Mouse (Mus musculus) splenic B cell, adult 2 months (primary cell): ENCODE measurements around the gene Bola3.
"Not testable (repeated sequence)": the region's sequence is repeated elsewhere in the genome, so short reads cannot be mapped to it uniquely, and the experiment has no call there.

Experiments
- DNase-seq: peaks from one replicate; pipeline ENCODE4 v3.0.0-alpha.2; 2011; ENCODE audit warnings: low read depth, low spot score
- H3K27me3 ChIP-seq: 2 replicates; pipeline ENCODE4 v1.6.1; 2012; ENCODE audit warnings: mild to moderate bottlenecking, low read length, moderate library complexity, mixed read lengths; ENCODE audit not compliant: control insufficient read depth, poor library complexity, insufficient read depth, severe bottlenecking
- H3K36me3 ChIP-seq: 2 replicates; pipeline ENCODE4 v1.6.1; 2012; ENCODE audit warnings: mild to moderate bottlenecking, low read length, moderate library complexity, mixed read lengths; ENCODE audit not compliant: control insufficient read depth, poor library complexity, insufficient read depth, severe bottlenecking

Gene Bola3

GRCm38 (mm10) chr6:83325525-83326393 lies 23.2 kb upstream of the Bola3 start, which contains the start of the genes Mthfd2 and Mob1a:
Mthfd2 (minus strand) TSS chr6:83325908.
Mob1a (plus strand) TSS chr6:83326016.
- peak; percentile 98 for DNase-seq
- Histone ChIP-seq H3K27me3 (no peaks in the 10 kb centered on the region), H3K36me3 (peaks cover 13% of the 10 kb centered on the region)

- DNase-seq = no peak
- H3K36me3 ChIP-seq = peaks cover 16% of the 10 kb centered on the region
- no peaks in the 10 kb centered on the region for H3K27me3 ChIP-seq
Measured at GRCm38 (mm10) chr6:83326394-83326736, 22.6 kb upstream of the Bola3 start.

- no peak for DNase-seq
- peaks cover 17% of the 10 kb centered on the region for H3K36me3 ChIP-seq
- H3K27me3 ChIP-seq = no peaks in the 10 kb centered on the region
Measured at GRCm38 (mm10) chr6:83326761-83327160, 22.2 kb upstream of the Bola3 start.

GRCm38 (mm10) chr6:83327591-83328190 lies 21.3 kb upstream of the Bola3 start:
- Histone ChIP-seq H3K27me3 (no peaks in the 10 kb centered on the region), H3K36me3 (peaks cover 22% of the 10 kb centered on the region)
- peak; percentile 60 for DNase-seq

- DNase-seq = no peak
- H3K36me3 ChIP-seq = peaks cover 14% of the 10 kb centered on the region
- H3K27me3 ChIP-seq = no peaks in the 10 kb centered on the region
Measured at GRCm38 (mm10) chr6:83341387-83341786, 7.6 kb upstream of the Bola3 start.

GRCm38 (mm10) chr6:83342957-83343356 lies 6.0 kb upstream of the Bola3 start:
- no peak for DNase-seq

GRCm38 (mm10) chr6:83345285-83345684 lies 3.7 kb upstream of the Bola3 start:
- not testable (repeated sequence) for DNase-seq, H3K27me3 ChIP-seq, H3K36me3 ChIP-seq

More at GRCm38 (mm10) chr6:83342957-83343356, 6.0 kb upstream of the Bola3 start:
- no peaks in the 10 kb centered on the region for H3K27me3 ChIP-seq
- H3K36me3 ChIP-seq = peaks cover 14% of the 10 kb centered on the region

- no peak for DNase-seq
- H3K36me3 ChIP-seq = peaks cover 2% of the 10 kb centered on the region; the same call in 1 of the 2 replicates
- no peaks in the 10 kb centered on the region for H3K27me3 ChIP-seq
Measured at GRCm38 (mm10) chr6:83347916-83348315, 1.0 kb upstream of the Bola3 start.

GRCm38 (mm10) chr6:83349274-83349958 lies 469 bp downstream of the Bola3 start:
- peak; percentile 91 for DNase-seq
- Histone ChIP-seq H3K27me3 (no peaks in the 10 kb centered on the region), H3K36me3 (0 out of 2 replicates have a peak, but pooled peaks cover 3% of the 10 kb centered on the region)

- Histone ChIP-seq H3K36me3 (0 out of 2 replicates have a peak, but pooled peaks cover 3% of the 10 kb centered on the region), H3K27me3 (no peaks in the 10 kb centered on the region)
- DNase-seq = no peak
Measured at GRCm38 (mm10) chr6:83350172-83350571, 1.2 kb downstream of the Bola3 start.

- H3K27me3 ChIP-seq = no peaks in the 10 kb centered on the region
- H3K36me3 ChIP-seq = 0 out of 2 replicates have a peak, but pooled peaks cover 3% of the 10 kb centered on the region
- no peak for DNase-seq
Measured at GRCm38 (mm10) chr6:83350851-83351405, 2.0 kb downstream of the Bola3 start.

- no peaks in the 10 kb centered on the region for H3K27me3 ChIP-seq
- 0 out of 2 replicates have a peak, but pooled peaks cover 3% of the 10 kb centered on the region for H3K36me3 ChIP-seq
- no peak for DNase-seq
Measured at GRCm38 (mm10) chr6:83351490-83352160, 2.7 kb downstream of the Bola3 start.

- DNase-seq = no peak
- no peaks in the 10 kb centered on the region for H3K27me3 ChIP-seq
- H3K36me3 ChIP-seq = 0 out of 2 replicates have a peak, but pooled peaks cover 3% of the 10 kb centered on the region
Measured at GRCm38 (mm10) chr6:83352666-83353410, 3.9 kb downstream of the Bola3 start.
